Mouse (Mus musculus) ES-Bruce4 (cell line): ENCODE results near the gene Rhov. TPM values are rescaled to one million over a fixed set of nuclear protein-coding genes. Genes with fewer than 3 reads are reported as not detected.
A peak's percentile ranks its signal among the peaks of the same experiment; 100 is the strongest.

Experiments
- H3K27ac ChIP-seq: 2 replicates; pipeline ENCODE4 v1.5.1; 2012; ENCODE audit warnings: low read length, inconsistent platforms; ENCODE audit not compliant: insufficient read depth
- H3K27me3 ChIP-seq: 2 replicates; pipeline ENCODE4 v1.6.1; 2012; ENCODE audit warnings: mild to moderate bottlenecking, low read length, inconsistent platforms; ENCODE audit not compliant: control insufficient read depth, poor library complexity, insufficient read depth, severe bottlenecking
- H3K36me3 ChIP-seq: 2 replicates; pipeline ENCODE4 v1.6.1; 2012; ENCODE audit warnings: inconsistent platforms, mild to moderate bottlenecking, low read length, moderate library complexity; ENCODE audit not compliant: control insufficient read depth, poor library complexity, insufficient read depth, severe bottlenecking
- H3K4me1 ChIP-seq: one replicate; pipeline ENCODE4 v1.8.1; 2011; ENCODE audit warnings: low read length; ENCODE audit not compliant: control insufficient read depth, insufficient read depth
- H3K4me3 ChIP-seq: 2 replicates; pipeline ENCODE4 v1.5.1; 2011; ENCODE audit warnings: low read depth, mild to moderate bottlenecking, low read length
- H3K9ac ChIP-seq: 2 replicates; pipeline ENCODE4 v1.6.1; 2012; ENCODE audit warnings: low read depth, mild to moderate bottlenecking, inconsistent platforms; ENCODE audit not compliant: poor library complexity, severe bottlenecking
- H3K9me3 ChIP-seq: replicated peaks from 2 replicates; pipeline ENCODE4 v1.6.1; 2012; ENCODE audit warnings: mild to moderate bottlenecking, low read length, inconsistent platforms; ENCODE audit not compliant: control insufficient read depth, poor library complexity, insufficient read depth, severe bottlenecking
- CTCF ChIP-seq: IDR thresholded peaks from one replicate; pipeline ENCODE4 v1.8.1; 2011; ENCODE audit warnings: low read depth, low read length
- EP300 ChIP-seq: IDR thresholded peaks from 2 replicates; pipeline ENCODE4 v1.6.1; 2011; ENCODE audit warnings: low read depth, low read length; ENCODE audit not compliant: insufficient read depth
- POLR2A ChIP-seq: IDR thresholded peaks from one replicate; pipeline ENCODE4 v1.8.1; 2011; ENCODE audit warnings: low read length; ENCODE audit not compliant: insufficient read depth
- polyA plus RNA-seq: library from polyadenylated mRNA; stranded (reverse); fragments of >200 nt; gene quantifications from 2 replicates; pipeline ENCODE4 v1.2.4, GENCODE M21; 2011; ENCODE audit warnings: low read depth; ENCODE audit not compliant: missing spikeins, insufficient read depth, insufficient read length

Rhov gene
- polyA plus RNA-seq, 1 experiment = 0.36 TPM

GRCm38 (mm10) chr2:119299981-119300818 lies 29.1 kb upstream of the Rhov start:
- Histone ChIP-seq H3K4me1 (peaks cover 2% of the 10 kb centered on the region), H3K27ac (no peak overlapping the region), H3K27me3 (no peaks in the 10 kb centered on the region), H3K9ac (no peak overlapping the region), H3K9me3 (no peaks in the 10 kb centered on the region), H3K4me3 (no peak overlapping the region), H3K36me3 (no peaks in the 10 kb centered on the region)
- peak; percentile 87 for TF ChIP-seq CTCF
- TF ChIP-seq EP300 = 0 out of 2 replicates have a peak, but pooled peaks have one; percentile 19
- TF ChIP-seq POLR2A = no peak

GRCm38 (mm10) chr2:119298839-119299238 lies 27.8 kb upstream of the Rhov start:
- Histone ChIP-seq H3K36me3 (no peaks in the 10 kb centered on the region), H3K27ac (no peak overlapping the region), H3K9ac (no peak overlapping the region), H3K4me1 (no peaks in the 10 kb centered on the region), H3K27me3 (no peaks in the 10 kb centered on the region), H3K9me3 (no peaks in the 10 kb centered on the region), H3K4me3 (no peak overlapping the region)
- TF ChIP-seq EP300 (no peak), CTCF (no peak), POLR2A (no peak)

GRCm38 (mm10) chr2:119298330-119298729 lies 27.3 kb upstream of the Rhov start:
- H3K4me1 ChIP-seq = no peaks in the 10 kb centered on the region
- H3K9ac ChIP-seq = no peak overlapping the region
- H3K36me3 ChIP-seq = no peaks in the 10 kb centered on the region
- H3K4me3 ChIP-seq = no peak overlapping the region
- no peaks in the 10 kb centered on the region for H3K9me3 ChIP-seq
- peak; percentile 86 for TF ChIP-seq CTCF
- no peak for TF ChIP-seq POLR2A
- no peak overlapping the region for H3K27ac ChIP-seq
- no peaks in the 10 kb centered on the region for H3K27me3 ChIP-seq

- Histone ChIP-seq H3K4me1 (no peaks in the 10 kb centered on the region), H3K4me3 (no peak overlapping the region), H3K9me3 (no peaks in the 10 kb centered on the region), H3K27ac (no peak overlapping the region), H3K36me3 (no peaks in the 10 kb centered on the region), H3K27me3 (no peaks in the 10 kb centered on the region), H3K9ac (no peak overlapping the region)
- TF ChIP-seq EP300 (no peak), CTCF (no peak), POLR2A (no peak)
These were observed 26.4 kb upstream of the Rhov start for GRCm38 (mm10) chr2:119297506-119297905.

GRCm38 (mm10) chr2:119296756-119297155 lies 25.7 kb upstream of the Rhov start:
- Histone ChIP-seq H3K27me3 (no peaks in the 10 kb centered on the region), H3K4me3 (no peak overlapping the region), H3K4me1 (no peaks in the 10 kb centered on the region), H3K9me3 (no peaks in the 10 kb centered on the region), H3K36me3 (no peaks in the 10 kb centered on the region), H3K9ac (no peak overlapping the region), H3K27ac (no peak overlapping the region)
- TF ChIP-seq EP300 (no peak), POLR2A (no peak), CTCF (no peak)

GRCm38 (mm10) chr2:119294411-119294810 lies 23.3 kb upstream of the Rhov start:
- TF ChIP-seq CTCF = no peak
- no peak for TF ChIP-seq EP300
- TF ChIP-seq POLR2A = no peak
- Histone ChIP-seq H3K4me3 (peak overlapping the region; percentile 46), H3K9ac (0 out of 2 replicates have a peak overlapping the region, but pooled peaks have one; percentile 2), H3K36me3 (0 out of 2 replicates have a peak, but pooled peaks cover 8% of the 10 kb centered on the region), H3K4me1 (no peaks in the 10 kb centered on the region), H3K27ac (no peak overlapping the region), H3K27me3 (no peaks in the 10 kb centered on the region), H3K9me3 (no peaks in the 10 kb centered on the region)
